Mouse (Mus musculus) heart, postnatal 10 days (tissue): ENCODE data around the gene Gm21870. TPM values are rescaled to one million over a fixed set of nuclear protein-coding genes. Genes with fewer than 3 reads are reported as not detected.
"Not testable (repeated sequence)": the region's sequence is repeated elsewhere in the genome, so short reads cannot be mapped to it uniquely, and the experiment has no call there.

Source experiments
- DNase-seq, 2 experiments: peaks; one replicate each; pipeline ENCODE4 v3.0.0; 2021
- intact Hi-C: fragments of 180-260 bp; cut with DNase I; formaldehyde crosslinking; loops from one replicate; pipeline ENCODE4 v1.15.1; 2025
- total RNA-seq, 2 experiments: library from RNA; stranded (reverse); gene quantifications; 2 replicates each; pipeline ENCODE4 v1.2.3; 2021

Gm21870 gene
- not detected for total RNA-seq

DNA sequence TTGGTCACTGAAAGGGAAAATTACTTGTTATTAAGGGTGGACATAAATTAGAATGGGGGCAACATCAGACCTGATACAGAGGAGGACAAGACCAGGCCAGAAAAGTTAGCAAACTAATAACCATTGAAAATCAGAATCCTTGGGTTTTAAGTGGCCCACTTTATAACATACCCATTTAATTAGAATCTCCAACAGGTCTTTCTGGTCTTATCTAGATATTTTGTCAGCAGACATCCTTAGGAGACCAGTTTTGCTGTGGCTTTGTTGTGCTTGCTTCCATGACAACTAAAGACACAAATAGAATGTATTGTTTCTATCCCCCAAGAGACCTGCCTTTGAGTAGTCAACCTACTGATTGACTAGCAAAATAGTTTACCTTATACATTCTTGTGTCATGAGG lies at the start of gene Gm21870:
Gm21870 (minus strand) TSS at position 101 of the 400 bp plus-strand sequence.
- not testable (repeated sequence) for DNase-seq

DNA sequence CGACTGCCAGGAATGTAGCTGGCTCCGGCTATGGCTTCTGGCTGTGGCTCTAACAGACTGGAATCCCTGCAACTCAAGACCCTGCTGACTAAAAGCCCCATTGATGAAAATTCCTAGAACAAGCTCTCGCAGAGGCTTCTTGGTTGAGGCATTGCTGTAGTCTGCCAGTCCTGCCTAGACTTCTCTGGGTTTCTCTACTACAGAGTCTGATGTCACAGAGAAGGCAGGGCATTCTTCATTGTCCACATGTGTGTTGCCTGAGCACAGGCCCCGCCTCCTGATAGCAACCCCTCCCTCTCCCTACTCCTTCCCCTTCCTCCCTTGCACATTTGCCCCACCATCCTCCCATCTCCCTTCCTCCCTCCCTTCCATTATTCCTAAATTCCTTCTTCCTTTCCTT lies 30.2 kb downstream of the Gm21870 start, which contains the start of gene Btbd35f6:
Btbd35f6 (minus strand) TSS at position 101 of the 400 bp plus-strand sequence.
- intact Hi-C loops, result not testable (repeated sequence)

More for the DNA sequence above, at the start of gene Gm21870:
- intact Hi-C loops, result not testable (repeated sequence)

More for the DNA sequence above, 30.2 kb downstream of the Gm21870 start, which contains the start of gene Btbd35f6:
- DNase-seq, result not testable (repeated sequence)

Other genes with a start within 250 kb of the Gm21870 start
- gene Btbd35f6, start 30.3 kb downstream of the Gm21870 start, total RNA-seq, result not detected
- not detected for gene Btbd35f9, start 174.7 kb upstream of the Gm21870 start, total RNA-seq